Mouse (Mus musculus) embryo, embryonic 10 days (tissue): ENCODE data around the gene Slc35g3.

ENCODE experiments used
- DNase-seq: peaks from one replicate; pipeline ENCODE4 v3.0.0-alpha.2; 2015; ENCODE audit warnings: low spot score

Slc35g3 gene

DNA sequence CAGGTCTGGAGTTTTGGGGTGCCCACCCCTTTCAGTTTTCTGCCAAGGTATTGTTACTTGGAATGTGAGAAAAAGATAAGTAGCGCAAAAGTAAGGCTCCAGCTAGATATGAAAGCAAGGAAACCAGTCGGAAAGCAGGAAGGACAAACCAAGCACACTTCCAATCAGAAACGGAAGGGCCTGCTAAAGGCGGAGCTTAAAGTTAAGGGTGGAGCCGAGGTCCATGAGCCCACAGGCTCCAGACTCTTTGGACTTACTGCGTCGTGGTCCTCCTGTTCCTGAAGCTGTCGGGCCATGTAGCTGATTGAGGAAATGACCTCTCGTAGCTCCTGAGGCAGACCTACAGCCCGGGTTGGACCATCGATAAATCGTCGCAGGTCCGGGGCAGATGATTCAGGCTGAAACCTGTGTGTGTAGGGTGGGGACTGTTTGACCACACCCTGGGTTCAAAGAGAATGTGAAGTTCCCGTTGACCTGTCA is 23.1 kb upstream of the Slc35g3 start:
- DNase-seq = no peak

DNA sequence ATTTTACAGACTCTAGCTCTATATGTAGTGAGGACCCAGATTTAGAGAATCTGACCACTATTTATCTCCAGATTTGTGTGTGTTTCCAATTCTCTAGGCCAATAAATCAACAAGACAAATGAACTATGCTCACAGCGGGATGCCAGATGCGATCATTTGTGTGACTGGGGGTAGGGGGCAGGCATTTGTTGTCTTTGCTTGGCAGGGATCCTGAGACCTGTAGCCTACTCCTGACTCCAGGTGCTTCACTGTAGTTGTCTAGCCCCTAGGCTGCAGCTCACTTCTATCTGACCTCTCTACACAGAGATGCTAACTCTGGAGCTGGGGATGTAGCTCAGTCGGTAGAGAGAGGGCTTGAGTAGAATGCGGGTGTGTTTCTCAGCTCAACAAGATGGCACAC is 20.1 kb upstream of the Slc35g3 start:
- DNase-seq = no peak

- DNase-seq = no peak
These were observed 17.2 kb upstream of the Slc35g3 start for GRCm38 (mm10) chr11:69778985-69779384.

DNA sequence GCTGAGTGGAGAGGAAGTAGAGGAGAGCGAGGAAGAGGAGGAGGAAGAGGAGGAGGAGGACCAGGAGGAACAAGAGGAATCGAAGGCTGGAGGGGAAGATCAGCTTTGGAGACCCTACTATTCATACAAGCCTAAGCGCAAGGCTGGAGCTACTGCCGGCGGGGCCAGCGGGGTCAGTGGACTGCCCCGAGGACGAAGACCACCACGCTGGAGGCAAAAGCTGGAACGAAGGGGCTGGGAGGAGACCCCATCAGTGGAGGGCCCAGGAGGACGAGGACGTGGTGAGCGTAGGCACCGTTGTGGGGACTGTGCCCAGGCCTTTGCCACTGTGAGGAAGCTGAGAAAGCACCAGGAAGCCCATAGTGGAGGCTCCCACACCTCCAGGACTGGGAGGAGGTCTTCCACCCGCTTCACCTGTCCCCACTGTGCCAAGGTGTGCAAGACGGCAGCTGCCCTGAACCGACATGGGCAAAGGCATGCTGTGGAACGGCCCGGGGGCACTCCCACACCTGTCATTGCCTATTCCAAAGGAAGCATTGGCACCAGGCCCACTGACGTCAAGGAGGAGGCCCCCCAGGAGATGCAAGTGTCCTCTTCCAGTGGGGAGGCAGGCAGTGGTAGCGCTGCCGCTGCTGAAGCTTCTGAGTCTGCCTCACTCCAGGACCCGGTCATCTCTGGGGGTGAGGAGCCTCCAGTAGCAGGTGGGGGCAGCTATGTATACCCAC is 16.7 kb upstream of the Slc35g3 start:
- no peak for DNase-seq

DNA sequence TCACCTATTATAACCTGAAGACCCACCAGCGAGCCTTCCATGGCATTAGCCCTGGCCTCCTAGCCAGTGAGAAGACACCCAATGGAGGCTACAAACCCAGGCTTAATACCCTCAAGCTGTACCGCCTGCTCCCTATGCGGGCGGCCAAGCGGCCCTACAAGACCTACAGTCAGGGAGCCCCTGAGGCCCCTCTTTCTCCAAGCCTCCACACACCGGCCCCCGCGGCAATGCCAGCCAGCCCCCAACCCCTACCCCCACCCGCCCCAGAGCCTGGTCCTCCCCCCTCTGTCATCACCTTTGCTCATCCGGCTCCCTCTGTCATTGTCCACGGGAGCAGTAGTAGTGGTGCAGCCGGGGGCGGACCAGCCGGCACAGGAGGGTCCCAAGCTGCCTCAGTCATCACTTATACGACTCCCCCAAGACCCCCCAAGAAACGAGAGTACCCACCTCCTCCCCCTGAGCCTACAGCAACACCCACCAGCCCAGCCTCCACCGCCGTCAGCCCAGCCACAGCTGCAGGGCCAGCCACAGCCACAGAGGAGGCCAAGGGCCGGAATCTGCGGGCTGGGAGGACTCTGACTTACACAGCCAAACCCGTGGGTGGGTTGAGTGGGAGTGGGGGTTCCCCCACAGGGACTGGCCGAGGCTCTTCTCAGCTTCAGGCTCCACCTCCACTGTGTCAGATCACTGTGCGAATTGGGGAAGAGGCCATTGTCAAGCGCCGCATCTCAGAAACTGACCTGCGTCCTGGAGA is 15.9 kb upstream of the Slc35g3 start:
- no peak for DNase-seq

- DNase-seq = no peak
These were observed 14.7 kb upstream of the Slc35g3 start for GRCm38 (mm10) chr11:69776488-69776887.

- no peak for DNase-seq
These were observed 13.9 kb upstream of the Slc35g3 start for GRCm38 (mm10) chr11:69775716-69776115.

- no peak for DNase-seq
These were observed 13.2 kb upstream of the Slc35g3 start for GRCm38 (mm10) chr11:69774961-69775360.

DNA sequence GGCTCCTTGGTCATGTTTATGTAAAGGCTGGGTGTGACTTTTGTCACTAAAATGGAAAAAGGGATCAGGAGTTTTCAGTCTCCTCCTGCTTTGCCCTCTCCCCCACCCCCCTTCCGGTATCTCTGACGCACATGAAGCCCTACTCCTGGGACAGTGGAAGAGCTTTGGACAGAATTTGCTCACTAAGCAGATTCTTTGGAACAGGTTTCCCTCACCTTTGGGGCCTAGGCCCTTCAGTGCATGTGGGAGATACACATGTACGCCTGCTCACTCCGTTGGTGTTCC is 5.8 kb upstream of the Slc35g3 start:
- DNase-seq = no peak

- DNase-seq = no peak
These were observed 5.3 kb upstream of the Slc35g3 start for GRCm38 (mm10) chr11:69766872-69767624.

DNA sequence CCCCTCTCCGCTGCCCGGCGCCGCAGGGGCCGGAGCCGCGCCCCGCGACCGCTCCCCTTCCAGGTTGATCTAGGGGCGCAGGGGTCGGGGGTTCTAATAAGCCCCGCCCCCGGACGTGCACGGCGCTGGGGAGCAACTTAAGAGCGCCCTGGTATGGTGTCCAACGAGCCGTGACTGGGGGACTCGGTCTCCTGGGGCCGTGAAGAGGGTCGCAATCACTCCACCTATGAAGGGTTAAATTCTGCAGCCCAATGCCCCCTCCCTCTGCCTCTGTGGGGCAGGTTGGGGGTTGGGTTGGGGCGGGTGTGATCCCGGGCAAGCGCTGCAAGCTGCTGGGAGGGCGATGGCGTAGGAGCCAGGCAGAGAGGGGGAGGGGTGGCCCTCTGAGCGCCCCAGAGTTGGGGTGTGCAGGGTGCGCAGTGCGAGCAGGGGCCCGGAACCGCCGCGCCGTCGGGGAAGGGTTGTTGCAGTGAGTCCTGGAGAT is 4.4 kb upstream of the Slc35g3 start:
- DNase-seq = peak; percentile 34

DNA sequence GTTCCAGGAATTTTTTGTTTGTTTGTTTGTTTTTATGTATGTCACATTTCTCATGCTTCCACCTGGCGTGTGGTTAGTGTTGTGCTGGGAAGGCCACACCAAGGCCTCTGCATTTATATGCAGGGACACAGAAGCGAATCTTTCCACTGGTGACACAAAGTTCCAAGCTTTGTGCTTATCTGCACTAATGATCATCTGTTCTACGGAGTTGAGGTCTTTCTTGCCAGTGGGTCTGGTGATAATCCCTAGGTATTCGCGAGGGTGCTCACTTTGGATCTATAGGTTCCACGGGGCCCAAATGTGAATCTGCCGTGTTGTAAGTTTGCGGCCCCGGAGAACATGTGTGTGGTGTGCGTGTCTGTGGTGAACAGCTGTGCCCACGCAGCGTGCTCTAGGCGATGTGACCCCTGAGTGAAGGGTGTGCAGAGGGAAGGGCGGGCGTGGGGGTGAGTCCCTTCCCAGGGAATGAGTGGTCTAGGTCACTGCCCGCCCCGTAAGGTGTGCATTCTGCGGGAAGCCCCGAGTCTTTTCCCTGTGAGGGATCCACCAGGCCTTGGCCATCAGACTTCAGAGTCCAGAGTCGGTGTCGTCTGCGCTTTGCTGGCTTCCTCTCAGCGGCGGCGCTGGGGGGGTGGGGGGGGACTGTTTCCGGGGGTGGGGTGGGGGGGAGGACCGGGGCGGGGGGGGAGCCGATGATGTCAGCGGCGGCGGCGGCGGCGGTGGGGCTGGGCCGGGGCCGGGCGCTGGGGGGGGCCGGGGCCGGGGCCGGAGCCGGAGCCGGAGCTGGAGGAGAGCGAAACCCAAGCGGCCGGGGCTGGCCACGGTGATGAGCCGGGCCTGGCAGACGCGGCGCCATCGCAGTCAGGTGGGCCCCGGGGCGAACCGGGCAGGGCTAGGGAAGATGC is 3.7 kb upstream of the Slc35g3 start, which contains the start of gene Zbtb4:
Gene Zbtb4, plus strand, starts transcription at position 692 of the 905 bp plus-strand sequence.
- DNase-seq = peak; percentile 38

- peak; percentile 29 for DNase-seq
These were observed 1.8 kb upstream of the Slc35g3 start for GRCm38 (mm10) chr11:69763551-69763950.

- DNase-seq = no peak
These were observed 917 bp downstream of the Slc35g3 start for GRCm38 (mm10) chr11:69760901-69761200.

DNA sequence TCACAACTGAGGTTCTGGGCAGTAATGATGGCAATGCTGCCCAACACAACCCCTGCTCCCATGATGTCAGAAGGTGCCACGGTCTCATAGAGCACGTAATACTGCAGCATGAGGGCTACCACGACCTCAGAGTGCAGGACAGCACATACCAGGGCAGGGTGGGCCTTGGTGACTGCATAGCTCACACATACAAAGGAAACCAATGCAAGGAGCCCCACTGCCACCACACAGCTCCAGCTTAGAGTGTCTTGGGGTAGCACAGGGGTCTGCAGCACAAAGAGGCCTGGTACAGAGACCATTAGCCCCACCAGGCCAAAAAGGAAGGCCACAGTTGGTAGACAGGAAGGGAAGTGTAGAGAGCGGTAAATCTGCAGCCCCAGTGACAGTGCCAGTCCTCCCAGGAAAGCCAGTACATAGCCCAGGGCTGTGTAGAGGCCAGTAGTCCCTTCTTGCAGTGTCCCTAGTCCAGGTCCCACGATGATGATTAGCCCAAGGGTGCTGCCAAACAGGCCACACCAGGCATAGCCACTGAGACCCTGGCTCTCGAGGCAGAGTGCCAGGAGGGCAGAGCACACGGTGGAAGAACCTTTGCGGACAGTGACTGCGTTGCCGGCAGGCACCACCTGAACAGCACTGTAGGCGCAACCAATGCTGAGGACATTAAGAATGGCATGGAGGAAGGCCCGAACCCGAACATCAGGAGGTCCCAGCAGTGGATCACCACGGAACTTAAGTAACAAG is 1.4 kb downstream of the Slc35g3 start:
- no peak for DNase-seq

DNA sequence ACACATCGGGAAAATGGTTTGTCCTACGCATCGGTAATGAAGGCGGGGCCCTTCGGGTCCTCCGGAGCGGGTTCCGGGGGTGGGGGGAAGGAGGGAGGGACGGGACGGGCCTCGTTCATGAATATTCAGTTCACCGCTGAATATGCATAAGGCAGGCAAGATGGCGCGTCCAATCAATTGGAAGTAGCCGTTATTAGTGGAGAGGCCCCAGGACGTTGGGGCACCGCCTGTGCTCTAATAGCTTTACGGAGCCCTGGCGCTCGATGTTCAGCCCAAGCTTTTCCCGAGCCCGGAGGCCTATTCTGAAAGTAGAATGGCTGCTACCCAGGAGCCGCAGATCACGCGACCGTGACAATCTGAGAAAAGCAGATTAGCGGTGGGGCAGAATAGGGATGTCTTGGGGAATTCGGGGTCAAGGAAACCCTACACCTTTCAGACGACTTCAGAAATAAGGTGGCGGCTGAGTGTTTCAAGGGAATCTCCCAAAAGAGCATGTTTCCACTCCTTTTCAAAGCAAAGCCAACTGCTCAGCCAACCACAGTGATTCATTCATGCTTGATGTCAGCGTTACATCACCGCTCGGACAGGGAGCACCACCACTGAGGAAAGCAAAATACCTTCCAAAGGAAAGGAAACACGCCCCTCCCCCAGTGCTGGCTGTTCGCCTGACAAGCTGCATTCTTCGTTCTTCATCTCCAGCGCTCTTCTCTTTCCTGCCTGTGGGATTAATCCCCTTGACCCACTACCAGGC is 2.6 kb downstream of the Slc35g3 start:
- DNase-seq = peak; percentile 96

DNA sequence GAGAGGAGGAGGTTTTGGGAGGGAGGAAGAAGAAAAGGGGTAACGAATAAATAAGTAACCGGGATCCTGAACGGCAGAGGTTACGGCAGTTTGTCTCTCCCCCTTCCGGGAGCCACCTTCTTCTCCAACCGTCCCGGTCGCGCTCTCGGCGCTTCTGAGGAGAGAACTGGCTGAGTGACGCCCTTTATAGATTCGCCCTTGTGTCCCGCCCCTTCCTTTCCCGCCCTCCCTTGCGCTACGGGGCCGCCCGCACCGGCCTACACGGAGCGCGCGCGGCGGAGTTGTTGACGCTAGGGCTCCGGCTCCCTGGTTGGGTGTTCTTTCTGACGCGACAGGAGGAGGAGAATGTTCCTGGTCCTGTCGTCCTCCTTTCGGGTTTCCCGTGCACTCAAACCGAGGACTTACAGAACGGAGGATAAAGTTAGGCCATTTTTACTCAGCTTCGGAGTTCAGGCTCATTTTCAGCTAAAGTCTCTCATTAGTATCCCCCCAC is 3.2 kb downstream of the Slc35g3 start, which contains the start of gene Polr2a:
Gene Polr2a, minus strand, starts transcription at position 160 of the 493 bp plus-strand sequence.
- DNase-seq = peak; percentile 97

GRCm38 (mm10) chr11:69758090-69758456 is 3.7 kb downstream of the Slc35g3 start:
- DNase-seq = peak; percentile 96

DNA sequence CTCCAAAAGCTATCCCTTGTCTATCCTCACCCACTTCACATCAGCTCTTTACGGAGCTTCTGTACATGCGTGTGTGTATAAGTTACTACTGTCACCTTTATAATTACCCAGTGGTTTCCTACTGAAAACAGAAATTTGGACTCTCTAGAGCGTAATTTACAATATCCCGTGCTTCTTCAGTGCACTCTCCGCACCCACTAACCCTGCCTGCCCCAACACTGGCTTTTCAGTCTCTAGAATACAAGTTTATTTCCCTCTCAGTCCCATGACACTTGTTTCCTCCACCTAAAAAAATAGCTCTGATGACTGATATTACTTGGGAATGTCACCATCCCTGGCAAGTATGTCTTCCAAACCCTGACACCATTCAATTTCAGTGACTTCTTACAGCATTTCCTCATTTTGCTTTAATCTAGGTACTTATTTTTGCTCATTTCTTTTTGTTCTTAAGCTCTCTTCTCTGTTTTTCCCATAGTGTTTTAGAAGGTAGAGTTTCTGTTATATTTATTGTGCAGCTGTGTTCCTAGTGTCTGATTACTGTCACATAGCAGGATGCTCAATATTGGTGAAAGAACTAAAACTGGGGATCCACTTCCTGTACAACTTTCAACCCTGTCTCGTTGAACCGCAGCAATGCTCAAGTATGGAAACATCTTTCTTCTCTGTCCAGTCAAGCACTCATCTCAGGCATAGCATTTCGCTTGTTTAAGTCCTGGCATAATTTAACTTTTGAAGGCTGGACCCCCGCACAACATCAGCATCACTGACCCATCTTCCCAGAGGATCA is 4.3 kb downstream of the Slc35g3 start:
- no peak for DNase-seq
